Mouse (Mus musculus) left cerebral cortex, postnatal 25 days (tissue): ENCODE data around the gene Ppip5k1. TPM values are rescaled to one million over a fixed set of nuclear protein-coding genes. Genes with fewer than 3 reads are reported as not detected.
A peak's percentile ranks its signal among the peaks of the same experiment; 100 is the strongest.

Experiments
- DNase-seq, 2 experiments: peaks; one replicate each; pipeline ENCODE4 v3.0.0; 2022; ENCODE audit warnings: low spot score in 2 of 2, mixed read lengths in 1 of 2
- intact Hi-C: fragments of 180-260 bp; cut with DNase I; formaldehyde crosslinking; loops from one replicate; pipeline ENCODE4 v1.15.1; 2025
- total RNA-seq, 2 experiments: library from RNA; stranded (reverse); gene quantifications; 2 replicates each; pipeline ENCODE4 v1.2.3; 2021

Ppip5k1 gene
- total RNA-seq, 2 experiments from 2014 or later: 111 to 122 TPM

DNA sequence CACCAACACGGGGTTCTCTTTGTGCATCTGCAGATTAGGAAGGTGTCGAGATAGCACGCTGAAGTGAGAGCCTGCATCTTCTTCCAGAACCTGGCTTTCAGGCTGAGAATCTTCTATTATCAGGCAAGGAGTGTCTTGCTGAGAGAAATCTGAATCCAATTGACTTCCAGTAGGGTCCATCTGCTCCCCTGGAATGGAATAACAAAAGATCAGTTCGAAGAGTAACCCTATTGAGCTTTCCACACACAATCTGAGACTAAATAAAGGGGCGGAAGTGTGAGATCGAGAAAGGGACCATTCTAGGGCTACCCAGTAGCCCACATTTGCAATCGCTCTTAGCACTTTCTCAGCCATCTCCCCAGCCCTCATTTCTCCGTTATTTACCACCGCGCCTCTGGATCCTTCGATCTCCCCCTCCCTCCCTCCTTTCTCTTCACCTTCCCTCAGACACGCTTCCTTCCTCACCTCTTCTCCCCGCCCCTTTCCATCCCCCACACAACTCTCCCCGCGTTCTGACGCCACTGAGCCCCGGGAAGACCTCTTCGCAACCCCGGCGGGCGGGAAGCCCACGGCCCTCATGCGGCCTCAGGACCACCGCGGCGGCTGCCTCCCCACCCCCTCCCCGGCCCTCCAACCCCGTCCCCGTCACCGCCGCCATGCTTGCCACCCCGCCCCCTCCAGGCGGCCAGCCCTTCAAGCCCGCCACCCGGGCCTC is 84.5 kb downstream of the Ppip5k1 start:
- DNase-seq: peak in 1 of 2 experiments; percentile 13
- intact Hi-C loops: no loop called here

DNA sequence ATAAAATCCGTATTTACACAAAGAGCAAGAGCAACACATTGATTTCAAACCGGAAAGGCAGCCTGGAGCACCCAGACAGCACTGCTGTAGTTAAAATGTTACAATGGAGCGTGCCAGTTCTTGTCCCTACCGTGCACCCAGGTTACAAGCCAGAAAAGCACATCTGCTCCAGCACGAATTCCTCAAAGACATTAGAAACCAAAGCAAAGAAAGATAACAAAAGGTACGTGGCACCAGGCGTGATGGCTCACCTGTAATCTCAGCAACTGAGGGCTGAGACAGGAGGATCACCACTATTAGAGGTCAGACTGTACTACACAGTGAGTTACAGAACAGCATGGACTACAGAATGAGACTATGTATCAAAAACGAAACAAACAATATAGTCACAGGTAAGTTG is 86.8 kb downstream of the Ppip5k1 start:
- no peak for DNase-seq
- intact Hi-C loops: no loop called here

Other genes starting within 250 kb of the Ppip5k1 start
- gene Tgm7, start 245.6 kb downstream of the Ppip5k1 start, total RNA-seq: under 1 TPM in 1 of 2 experiments, not detected in 1; 0.16 TPM
- gene Adal, start 215.0 kb downstream of the Ppip5k1 start, total RNA-seq: 10 to 100 TPM; 20.0 to 22.1 TPM
- gene Lcmt2, start 214.7 kb downstream of the Ppip5k1 start, total RNA-seq: 1 to 10 TPM; 7.9 to 8.1 TPM
- 10 to 100 TPM; 44.7 to 49.4 TPM for gene Tubgcp4, start 184.7 kb downstream of the Ppip5k1 start, total RNA-seq
- 1 to 10 TPM; 6.5 to 7.1 TPM for gene Zscan29, start 184.3 kb downstream of the Ppip5k1 start, total RNA-seq
- gene Trp53bp1, start 84.0 kb downstream of the Ppip5k1 start, total RNA-seq: 100 to 1,000 TPM; 131 to 158 TPM
- gene Map1a, start 65.8 kb downstream of the Ppip5k1 start, total RNA-seq: 100 to 1,000 TPM; 524 to 622 TPM
- 100 to 1,000 TPM; 371 to 391 TPM for gene Ckmt1, start 2.3 kb upstream of the Ppip5k1 start, total RNA-seq
- under 1 TPM; 0.09 to 0.62 TPM for gene Strc, start 31.8 kb upstream of the Ppip5k1 start, total RNA-seq
- gene Pdia3, start 58.4 kb upstream of the Ppip5k1 start, total RNA-seq: 100 to 1,000 TPM; 207 to 216 TPM
- 1 to 10 TPM; 4.2 to 5.7 TPM for gene Catsper2, start 58.4 kb upstream of the Ppip5k1 start, total RNA-seq
- gene Ell3, start 88.9 kb upstream of the Ppip5k1 start, total RNA-seq: not detected
- 100 to 1,000 TPM; 188 to 195 TPM for gene Serf2, start 93.8 kb upstream of the Ppip5k1 start, total RNA-seq
- gene Hypk, start 97.9 kb upstream of the Ppip5k1 start, total RNA-seq: 10 to 100 TPM; 13.9 to 16.1 TPM
- under 1 TPM; 0.46 to 0.62 TPM for gene Serinc4, start 101.4 kb upstream of the Ppip5k1 start, total RNA-seq
- gene Mfap1b, start 118.7 kb upstream of the Ppip5k1 start, total RNA-seq: 10 to 100 TPM; 39.9 to 40.9 TPM
- gene Mfap1a, start 151.3 kb upstream of the Ppip5k1 start, total RNA-seq: 10 to 100 TPM; 35.3 to 38.0 TPM
- 1 to 10 TPM; 4.2 to 4.4 TPM for gene Wdr76, start 151.3 kb upstream of the Ppip5k1 start, total RNA-seq